Mouse (Mus musculus) ES-Bruce4 (cell line): ENCODE results near the gene Stat3. TPM values are rescaled to one million over a fixed set of nuclear protein-coding genes. Genes with fewer than 3 reads are reported as not detected.

ENCODE experiments used
- H3K27ac ChIP-seq: 2 replicates; pipeline ENCODE4 v1.5.1; 2012; ENCODE audit warnings: low read length, inconsistent platforms; ENCODE audit not compliant: insufficient read depth
- H3K27me3 ChIP-seq: 2 replicates; pipeline ENCODE4 v1.6.1; 2012; ENCODE audit warnings: mild to moderate bottlenecking, low read length, inconsistent platforms; ENCODE audit not compliant: control insufficient read depth, poor library complexity, insufficient read depth, severe bottlenecking
- H3K36me3 ChIP-seq: 2 replicates; pipeline ENCODE4 v1.6.1; 2012; ENCODE audit warnings: inconsistent platforms, mild to moderate bottlenecking, low read length, moderate library complexity; ENCODE audit not compliant: control insufficient read depth, poor library complexity, insufficient read depth, severe bottlenecking
- H3K4me1 ChIP-seq: one replicate; pipeline ENCODE4 v1.8.1; 2011; ENCODE audit warnings: low read length; ENCODE audit not compliant: control insufficient read depth, insufficient read depth
- H3K4me3 ChIP-seq: 2 replicates; pipeline ENCODE4 v1.5.1; 2011; ENCODE audit warnings: low read depth, mild to moderate bottlenecking, low read length
- H3K9ac ChIP-seq: 2 replicates; pipeline ENCODE4 v1.6.1; 2012; ENCODE audit warnings: low read depth, mild to moderate bottlenecking, inconsistent platforms; ENCODE audit not compliant: poor library complexity, severe bottlenecking
- H3K9me3 ChIP-seq: replicated peaks from 2 replicates; pipeline ENCODE4 v1.6.1; 2012; ENCODE audit warnings: mild to moderate bottlenecking, low read length, inconsistent platforms; ENCODE audit not compliant: control insufficient read depth, poor library complexity, insufficient read depth, severe bottlenecking
- CTCF ChIP-seq: IDR thresholded peaks from one replicate; pipeline ENCODE4 v1.8.1; 2011; ENCODE audit warnings: low read depth, low read length
- EP300 ChIP-seq: IDR thresholded peaks from 2 replicates; pipeline ENCODE4 v1.6.1; 2011; ENCODE audit warnings: low read depth, low read length; ENCODE audit not compliant: insufficient read depth
- POLR2A ChIP-seq: IDR thresholded peaks from one replicate; pipeline ENCODE4 v1.8.1; 2011; ENCODE audit warnings: low read length; ENCODE audit not compliant: insufficient read depth
- polyA plus RNA-seq: library from polyadenylated mRNA; stranded (reverse); fragments of >200 nt; gene quantifications from 2 replicates; pipeline ENCODE4 v1.2.4, GENCODE M21; 2011; ENCODE audit warnings: low read depth; ENCODE audit not compliant: missing spikeins, insufficient read depth, insufficient read length

Gene Stat3
- polyA plus RNA-seq, 1 experiment = 39.8 TPM

GRCm38 (mm10) chr11:100870256-100870967, 68.9 kb downstream of the Stat3 start:
- H3K4me1 ChIP-seq = no peaks in the 10 kb centered on the region
- H3K27ac ChIP-seq = no peak overlapping the region
- H3K9me3 ChIP-seq = no peaks in the 10 kb centered on the region
- no peaks in the 10 kb centered on the region for H3K27me3 ChIP-seq
- TF ChIP-seq EP300 (no peak), CTCF (no peak), POLR2A (no peak)
- no peaks in the 10 kb centered on the region for H3K36me3 ChIP-seq
- H3K9ac ChIP-seq = no peak overlapping the region
- no peak overlapping the region for H3K4me3 ChIP-seq

GRCm38 (mm10) chr11:100865618-100866017, 73.7 kb downstream of the Stat3 start:
- Histone ChIP-seq H3K27me3 (no peaks in the 10 kb centered on the region), H3K9ac (no peak overlapping the region), H3K27ac (no peak overlapping the region), H3K4me3 (no peak overlapping the region), H3K36me3 (no peaks in the 10 kb centered on the region), H3K4me1 (no peaks in the 10 kb centered on the region), H3K9me3 (no peaks in the 10 kb centered on the region)
- TF ChIP-seq EP300 (no peak), POLR2A (no peak), CTCF (no peak)

- Histone ChIP-seq H3K27ac (no peak overlapping the region), H3K9me3 (no peaks in the 10 kb centered on the region), H3K27me3 (no peaks in the 10 kb centered on the region), H3K36me3 (no peaks in the 10 kb centered on the region), H3K4me1 (no peaks in the 10 kb centered on the region), H3K4me3 (no peak overlapping the region), H3K9ac (no peak overlapping the region)
- TF ChIP-seq CTCF (no peak), EP300 (no peak), POLR2A (no peak)
These were observed 76.2 kb downstream of the Stat3 start for GRCm38 (mm10) chr11:100863141-100863540.

- Histone ChIP-seq H3K36me3 (no peaks in the 10 kb centered on the region), H3K27me3 (no peaks in the 10 kb centered on the region)
These were observed 77.5 kb downstream of the Stat3 start for GRCm38 (mm10) chr11:100861836-100862235.

GRCm38 (mm10) chr11:100861335-100861734, 78.0 kb downstream of the Stat3 start:
- TF ChIP-seq POLR2A (no peak), CTCF (no peak), EP300 (no peak)
- no peaks in the 10 kb centered on the region for H3K27me3 ChIP-seq
- H3K4me1 ChIP-seq = no peaks in the 10 kb centered on the region
- H3K4me3 ChIP-seq = no peak overlapping the region
- no peak overlapping the region for H3K9ac ChIP-seq
- H3K36me3 ChIP-seq = no peaks in the 10 kb centered on the region
- H3K9me3 ChIP-seq = no peaks in the 10 kb centered on the region
- no peak overlapping the region for H3K27ac ChIP-seq

More at GRCm38 (mm10) chr11:100861836-100862235, 77.5 kb downstream of the Stat3 start:
- no peak for TF ChIP-seq POLR2A
- no peak for TF ChIP-seq EP300
- no peak for TF ChIP-seq CTCF
- Histone ChIP-seq H3K9me3 (no peaks in the 10 kb centered on the region), H3K4me1 (no peaks in the 10 kb centered on the region), H3K27ac (no peak overlapping the region), H3K4me3 (no peak overlapping the region), H3K9ac (no peak overlapping the region)

- Histone ChIP-seq H3K9me3 (no peaks in the 10 kb centered on the region), H3K4me1 (no peaks in the 10 kb centered on the region), H3K36me3 (no peaks in the 10 kb centered on the region), H3K27ac (no peak overlapping the region), H3K4me3 (peak overlapping the region; percentile 42), H3K9ac (peak overlapping the region; percentile 32), H3K27me3 (no peaks in the 10 kb centered on the region)
- TF ChIP-seq EP300 = no peak
- TF ChIP-seq POLR2A = no peak
- TF ChIP-seq CTCF = no peak
These were observed 78.9 kb downstream of the Stat3 start for GRCm38 (mm10) chr11:100860198-100861048.
